Mouse (Mus musculus): ENCODE results near the gene Tusc2. TPM values are rescaled to one million over a fixed set of nuclear protein-coding genes. Genes with fewer than 3 reads are reported as not detected.
A peak's percentile ranks its signal among the peaks of the same experiment; 100 is the strongest.

The Tusc2 gene
- polyA plus RNA-seq, 1 experiment from 2014 or later: 53.0 TPM

GRCm38 (mm10) chr9:107596619-107597569 is 33.8 kb downstream of the Tusc2 start:
- peak overlapping the region; percentile 76 for H3K9ac ChIP-seq (ENCODE audit: low read length)

GRCm38 (mm10) chr9:107598385-107598784 is 35.3 kb downstream of the Tusc2 start:
- H3K4me1 ChIP-seq (ENCODE audit: control insufficient read depth in 2 of 2, insufficient read depth in 2 of 2, low read length in 2 of 2): peaks cover 22 to 23% of the 10 kb centered on the region in 2 experiments
- H3K9me3 ChIP-seq (ENCODE audit: control insufficient read depth, low read length): no peaks in the 10 kb centered on the region
- no peak for ATAC-seq (ENCODE audit: insufficient number of reproducible peaks, insufficient read depth, low FRiP score, low read depth)
- WGBS: 82% methylated on average over 5 of the region's 5 CpGs
- H3K27me3 ChIP-seq (ENCODE audit: control insufficient read depth, insufficient read depth, low read length): 0 out of 2 replicates have a peak, but pooled peaks cover 3% of the 10 kb centered on the region
- H3K36me3 ChIP-seq (ENCODE audit: control insufficient read depth, insufficient read depth, low read length): peaks cover 19% of the 10 kb centered on the region
- no peak overlapping the region for H3K9ac ChIP-seq (ENCODE audit: low read length)
- H3K4me2 ChIP-seq (ENCODE audit: low read length): no peak overlapping the region
- no peak overlapping the region for H3K4me3 ChIP-seq (ENCODE audit: control insufficient read depth in 1 of 2, insufficient read depth in 1 of 2, low read depth in 1 of 2, low read length in 2 of 2)
- 0 out of 4 replicates have a peak overlapping the region, but pooled peaks of 1 of the 2 experiments have one; percentile 97 for H3K27ac ChIP-seq (replicated peaks in 1 of 2; ENCODE audit: control insufficient read depth in 1 of 2, insufficient read depth in 1 of 2, low read depth in 2 of 2, low read length in 2 of 2)

More at GRCm38 (mm10) chr9:107596619-107597569, 33.8 kb downstream of the Tusc2 start:
- peak; percentile 71 for ATAC-seq (ENCODE audit: insufficient number of reproducible peaks, insufficient read depth, low FRiP score, low read depth)
- Histone ChIP-seq H3K4me1 (ENCODE audit: control insufficient read depth in 2 of 2, insufficient read depth in 2 of 2, low read length in 2 of 2) (peaks cover 22 to 29% of the 10 kb centered on the region in 2 experiments), H3K4me3 (ENCODE audit: control insufficient read depth in 1 of 2, insufficient read depth in 1 of 2, low read depth in 1 of 2, low read length in 2 of 2) (peak overlapping the region; percentile 36 to 46), H3K9me3 (ENCODE audit: control insufficient read depth, low read length) (no peaks in the 10 kb centered on the region), H3K27ac (replicated peaks in 1 of 2; ENCODE audit: control insufficient read depth in 1 of 2, insufficient read depth in 1 of 2, low read depth in 2 of 2, low read length in 2 of 2) (peak overlapping the region; percentile 97 to 99), H3K36me3 (ENCODE audit: control insufficient read depth, insufficient read depth, low read length) (peaks cover 34% of the 10 kb centered on the region), H3K27me3 (ENCODE audit: control insufficient read depth, insufficient read depth, low read length) (0 out of 2 replicates have a peak, but pooled peaks cover 3% of the 10 kb centered on the region), H3K4me2 (ENCODE audit: low read length) (peak overlapping the region; percentile 58)
- WGBS: 46% methylated on average over 11 of the region's 11 CpGs

GRCm38 (mm10) chr9:107599433-107599832 is 36.4 kb downstream of the Tusc2 start:
- Histone ChIP-seq H3K4me2 (ENCODE audit: low read length) (no peak overlapping the region), H3K9me3 (ENCODE audit: control insufficient read depth, low read length) (no peaks in the 10 kb centered on the region), H3K36me3 (ENCODE audit: control insufficient read depth, insufficient read depth, low read length) (peaks cover 9% of the 10 kb centered on the region; the same call in 1 of the 2 replicates), H3K27me3 (ENCODE audit: control insufficient read depth, insufficient read depth, low read length) (0 out of 2 replicates have a peak, but pooled peaks cover 3% of the 10 kb centered on the region), H3K27ac (replicated peaks in 1 of 2; ENCODE audit: control insufficient read depth in 1 of 2, insufficient read depth in 1 of 2, low read depth in 2 of 2, low read length in 2 of 2) (no peak overlapping the region), H3K4me3 (ENCODE audit: control insufficient read depth in 1 of 2, insufficient read depth in 1 of 2, low read depth in 1 of 2, low read length in 2 of 2) (no peak overlapping the region), H3K4me1 (ENCODE audit: control insufficient read depth in 2 of 2, insufficient read depth in 2 of 2, low read length in 2 of 2) (peaks cover 18 to 27% of the 10 kb centered on the region in 2 experiments), H3K9ac (ENCODE audit: low read length) (no peak overlapping the region)
- 74% methylated on average over 9 of the region's 9 CpGs for WGBS
- ATAC-seq (ENCODE audit: insufficient number of reproducible peaks, insufficient read depth, low FRiP score, low read depth): no peak

- no peak for ATAC-seq (ENCODE audit: insufficient number of reproducible peaks, insufficient read depth, low FRiP score, low read depth)
- Histone ChIP-seq H3K4me3 (ENCODE audit: control insufficient read depth in 1 of 2, insufficient read depth in 1 of 2, low read depth in 1 of 2, low read length in 2 of 2) (no peak overlapping the region), H3K9ac (ENCODE audit: low read length) (no peak overlapping the region), H3K27me3 (ENCODE audit: control insufficient read depth, insufficient read depth, low read length) (0 out of 2 replicates have a peak, but pooled peaks cover 3% of the 10 kb centered on the region), H3K4me1 (ENCODE audit: control insufficient read depth in 2 of 2, insufficient read depth in 2 of 2, low read length in 2 of 2) (peaks cover 22 to 31% of the 10 kb centered on the region in 2 experiments), H3K27ac (replicated peaks in 1 of 2; ENCODE audit: control insufficient read depth in 1 of 2, insufficient read depth in 1 of 2, low read depth in 2 of 2, low read length in 2 of 2) (no peak overlapping the region), H3K36me3 (ENCODE audit: control insufficient read depth, insufficient read depth, low read length) (0 out of 2 replicates have a peak, but pooled peaks cover 5% of the 10 kb centered on the region), H3K9me3 (ENCODE audit: control insufficient read depth, low read length) (no peaks in the 10 kb centered on the region), H3K4me2 (ENCODE audit: low read length) (no peak overlapping the region)
- WGBS: 60% methylated on average over 14 of the region's 14 CpGs
Measured at GRCm38 (mm10) chr9:107599842-107600241, 36.8 kb downstream of the Tusc2 start.

GRCm38 (mm10) chr9:107600745-107601144 is 37.7 kb downstream of the Tusc2 start:
- ATAC-seq (ENCODE audit: insufficient number of reproducible peaks, insufficient read depth, low FRiP score, low read depth): no peak
- Histone ChIP-seq H3K4me3 (ENCODE audit: control insufficient read depth in 1 of 2, insufficient read depth in 1 of 2, low read depth in 1 of 2, low read length in 2 of 2) (no peak overlapping the region), H3K4me2 (ENCODE audit: low read length) (no peak overlapping the region), H3K9ac (ENCODE audit: low read length) (no peak overlapping the region), H3K36me3 (ENCODE audit: control insufficient read depth, insufficient read depth, low read length) (0 out of 2 replicates have a peak, but pooled peaks cover 2% of the 10 kb centered on the region), H3K9me3 (ENCODE audit: control insufficient read depth, low read length) (no peaks in the 10 kb centered on the region), H3K27ac (replicated peaks in 1 of 2; ENCODE audit: control insufficient read depth in 1 of 2, insufficient read depth in 1 of 2, low read depth in 2 of 2, low read length in 2 of 2) (no peak overlapping the region), H3K4me1 (ENCODE audit: control insufficient read depth in 2 of 2, insufficient read depth in 2 of 2, low read length in 2 of 2) (peaks cover 24 to 34% of the 10 kb centered on the region in 2 experiments), H3K27me3 (ENCODE audit: control insufficient read depth, insufficient read depth, low read length) (0 out of 2 replicates have a peak, but pooled peaks cover 3% of the 10 kb centered on the region)
- WGBS: 74% methylated on average over 12 of the region's 12 CpGs

- 0 out of 2 replicates have a peak, but pooled peaks cover 3% of the 10 kb centered on the region for H3K27me3 ChIP-seq (ENCODE audit: control insufficient read depth, insufficient read depth, low read length)
- no peak overlapping the region for H3K4me3 ChIP-seq (ENCODE audit: control insufficient read depth in 1 of 2, insufficient read depth in 1 of 2, low read depth in 1 of 2, low read length in 2 of 2)
- no peaks in the 10 kb centered on the region for H3K9me3 ChIP-seq (ENCODE audit: control insufficient read depth, low read length)
- no peak overlapping the region for H3K9ac ChIP-seq (ENCODE audit: low read length)
- ATAC-seq (ENCODE audit: insufficient number of reproducible peaks, insufficient read depth, low FRiP score, low read depth): no peak
- peaks cover 21 to 36% of the 10 kb centered on the region in 2 experiments for H3K4me1 ChIP-seq (ENCODE audit: control insufficient read depth in 2 of 2, insufficient read depth in 2 of 2, low read length in 2 of 2)
- WGBS: 84% methylated on average over 11 of the region's 11 CpGs
- no peak overlapping the region for H3K27ac ChIP-seq (replicated peaks in 1 of 2; ENCODE audit: control insufficient read depth in 1 of 2, insufficient read depth in 1 of 2, low read depth in 2 of 2, low read length in 2 of 2)
- no peaks in the 10 kb centered on the region for H3K36me3 ChIP-seq (ENCODE audit: control insufficient read depth, insufficient read depth, low read length)
- H3K4me2 ChIP-seq (ENCODE audit: low read length): no peak overlapping the region
Measured at GRCm38 (mm10) chr9:107601275-107601674, 38.2 kb downstream of the Tusc2 start.

- H3K9ac ChIP-seq (ENCODE audit: low read length): peak overlapping the region; percentile 58
- WGBS: 2% methylated on average over 10 of the region's 10 CpGs
- peak overlapping the region; percentile 27; the same call in 1 of the 2 replicates for H3K4me2 ChIP-seq (ENCODE audit: low read length)
- ATAC-seq (ENCODE audit: insufficient number of reproducible peaks, insufficient read depth, low FRiP score, low read depth): no peak
- H3K9me3 ChIP-seq (ENCODE audit: control insufficient read depth, low read length): no peaks in the 10 kb centered on the region
- H3K4me1 ChIP-seq (ENCODE audit: control insufficient read depth in 2 of 2, insufficient read depth in 2 of 2, low read length in 2 of 2): peaks cover 23 to 40% of the 10 kb centered on the region in 2 experiments
- H3K27ac ChIP-seq (replicated peaks in 1 of 2; ENCODE audit: control insufficient read depth in 1 of 2, insufficient read depth in 1 of 2, low read depth in 2 of 2, low read length in 2 of 2): peak overlapping the region in 1 of 2 experiments; percentile 24; a peak in 2 of 4 replicates
- 0 out of 2 replicates have a peak, but pooled peaks cover 3% of the 10 kb centered on the region for H3K27me3 ChIP-seq (ENCODE audit: control insufficient read depth, insufficient read depth, low read length)
- no peaks in the 10 kb centered on the region for H3K36me3 ChIP-seq (ENCODE audit: control insufficient read depth, insufficient read depth, low read length)
- no peak overlapping the region for H3K4me3 ChIP-seq (ENCODE audit: control insufficient read depth in 1 of 2, insufficient read depth in 1 of 2, low read depth in 1 of 2, low read length in 2 of 2)
Measured at GRCm38 (mm10) chr9:107602068-107602648, 39.1 kb downstream of the Tusc2 start.
